ENCODE assay signal across 26 mouse cellular contexts in genomic region chr11:32184469-32184868, GRCm38 (mm10). TPM values are rescaled to one million over a fixed set of nuclear protein-coding genes. Genes with fewer than 3 reads are reported as not detected.
"Had no signal": no experiment of that assay in that cellular context is flagged by ENCODE, and none has a peak within 500 bp of the region (broad histone marks: within the 10 kb centered on the region; RNA-seq: fewer than 3 reads in every experiment).

No protein-coding gene starts in this region.

- H3K27me3 ChIP-seq: hindbrain, embryonic 15.5 days; kidney, embryonic 15.5 days; limb, embryonic 13.5 days; limb, embryonic 15.5 days had no signal

- H3K9ac ChIP-seq: forebrain, postnatal 0 days; heart, embryonic 12.5 days; hindbrain, embryonic 13.5 days; hindbrain, embryonic 15.5 days; kidney, embryonic 15.5 days; limb, embryonic 13.5 days; limb, embryonic 15.5 days had no signal

- H3K4me1 ChIP-seq: heart, embryonic 12.5 days; hindbrain, embryonic 13.5 days; hindbrain, embryonic 15.5 days; kidney, embryonic 15.5 days; limb, embryonic 13.5 days; limb, embryonic 15.5 days had no signal

- H3K9me3 ChIP-seq: heart, embryonic 12.5 days; hindbrain, embryonic 13.5 days; hindbrain, embryonic 15.5 days; kidney, embryonic 15.5 days; limb, embryonic 13.5 days; limb, embryonic 15.5 days had no signal

- ATAC-seq: forebrain, postnatal 0 days; hindbrain, postnatal 0 days; intestine, embryonic 16.5 days had no signal

- H3K4me3 ChIP-seq: heart, embryonic 12.5 days; hindbrain, embryonic 13.5 days; hindbrain, embryonic 15.5 days; kidney, embryonic 15.5 days; limb, embryonic 13.5 days; limb, embryonic 15.5 days had no signal

- H3K4me2 ChIP-seq: heart, embryonic 12.5 days; hindbrain, embryonic 13.5 days; hindbrain, embryonic 15.5 days; kidney, embryonic 15.5 days; limb, embryonic 13.5 days; limb, embryonic 15.5 days had no signal

- H3K27ac ChIP-seq: hindbrain, embryonic 13.5 days; hindbrain, embryonic 15.5 days; hindbrain, postnatal 0 days; kidney, embryonic 15.5 days; kidney, postnatal 0 days; limb, embryonic 13.5 days; limb, embryonic 15.5 days had no signal

- H3K36me3 ChIP-seq: heart, embryonic 12.5 days; hindbrain, embryonic 13.5 days; hindbrain, embryonic 15.5 days; kidney, embryonic 15.5 days; limb, embryonic 13.5 days; limb, embryonic 15.5 days had no signal

- DNase-seq: forebrain, postnatal 0 days; gastrocnemius, postnatal 14 days; gastrocnemius, postnatal 36 days; heart, adult 18-20 months; heart, postnatal 10 days; kidney, adult 11 months; kidney, adult 2 months; kidney, adult 9 months; kidney, postnatal 14 days; kidney, postnatal 36 days; layer of hippocampus, adult 9-11 months; layer of hippocampus, postnatal 36 days; left cerebral cortex, postnatal 4 days had no signal

RNA-seq across cellular contexts. Expression of gene Il9r, which starts 15.6 kb away (rescaled TPM):
- polyA plus RNA-seq: forebrain, postnatal 0 days; heart, embryonic 12.5 days; heart, embryonic 14.5 days; hindbrain, embryonic 11.5 days; hindbrain, embryonic 13.5 days; hindbrain, embryonic 15.5 days; hindbrain, postnatal 0 days; intestine, embryonic 14.5 days; kidney, embryonic 15.5 days; kidney, postnatal 0 days; limb, embryonic 11.5 days had no signal
